Mouse (Mus musculus): ENCODE results near the gene Capns2.

GRCm38 (mm10) chr8:92861977-92862376 lies 39.2 kb upstream of the Capns2 start:
- TF ChIP-seq CTCF (IDR thresholded peaks at IDR 0.05; ENCODE audit: low read depth, low read length) (no peak), GATA1 (IDR thresholded peaks at IDR 0.05; ENCODE audit: borderline replicate concordance, low read length) (no peak), GATA2 (IDR thresholded peaks at IDR 0.05; ENCODE audit: borderline replicate concordance, low read depth, low read length) (no peak), TAL1 (conservative IDR thresholded peaks at IDR 0.05; ENCODE audit: low read depth, low read length) (no peak), POLR2AphosphoS5 (IDR thresholded peaks at IDR 0.05; ENCODE audit: insufficient replicate concordance, low read depth, low read length) (no peak)
